Mouse (Mus musculus) hematopoietic stem cell, adult 5-6 weeks (primary cell): ENCODE results near the gene Coro1b. TPM values are rescaled to one million over a fixed set of nuclear protein-coding genes. Genes with fewer than 3 reads are reported as not detected.
"Not testable (repeated sequence)": the region's sequence is repeated elsewhere in the genome, so short reads cannot be mapped to it uniquely, and the experiment has no call there.

ENCODE experiments used
- ATAC-seq, 2 experiments: fragments of 125-278 bp in 1 of 2; replicated peaks in 1 of 2; 2 replicates each; pipeline ENCODE4 v1.8.0; 2016 to 2017; ENCODE audit warnings: inconsistent platforms in 2 of 2, mild to moderate bottlenecking in 2 of 2, moderate number of reproducible peaks in 2 of 2, low read depth in 1 of 2, moderate TSS enrichment in 1 of 2; ENCODE audit not compliant: low FRiP score in 2 of 2, poor library complexity in 2 of 2, severe bottlenecking in 2 of 2, insufficient read depth in 1 of 2, low TSS enrichment in 1 of 2
- total RNA-seq: library from RNA; stranded (forward); fragments of 172-1452, 232-1000 nt; gene quantifications from 2 replicates; pipeline ENCODE4 v1.2.3, GENCODE M21; 2017

Gene Coro1b
- total RNA-seq, 1 experiment from 2014 or later = 66.9 TPM

GRCm38 (mm10) chr19:4115816-4116215 lies 32.6 kb upstream of the Coro1b start:
- ATAC-seq = no peak

GRCm38 (mm10) chr19:4117006-4117405 lies 31.4 kb upstream of the Coro1b start:
- no peak for ATAC-seq

DNA sequence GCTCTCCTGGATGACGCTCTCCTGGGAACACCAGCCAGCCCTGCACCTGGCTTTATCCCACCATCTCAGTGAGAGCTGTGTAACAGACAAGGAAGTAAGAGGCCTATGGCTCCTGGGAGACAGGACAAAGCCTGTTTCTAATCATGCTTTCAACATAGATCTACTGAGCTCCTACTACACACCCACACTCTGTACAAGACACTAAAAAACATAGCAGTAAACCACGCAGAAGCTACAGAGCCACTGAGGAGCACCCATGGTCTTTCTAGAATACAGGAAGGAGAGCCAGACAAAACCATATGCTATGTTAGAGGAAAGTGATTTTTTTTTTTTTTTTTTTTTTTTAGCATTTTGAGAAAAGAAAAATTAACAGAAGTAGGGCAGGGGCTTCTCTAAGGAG lies 30.1 kb upstream of the Coro1b start:
- ATAC-seq = no peak

GRCm38 (mm10) chr19:4119716-4120487 lies 28.5 kb upstream of the Coro1b start:
- ATAC-seq = no peak

DNA sequence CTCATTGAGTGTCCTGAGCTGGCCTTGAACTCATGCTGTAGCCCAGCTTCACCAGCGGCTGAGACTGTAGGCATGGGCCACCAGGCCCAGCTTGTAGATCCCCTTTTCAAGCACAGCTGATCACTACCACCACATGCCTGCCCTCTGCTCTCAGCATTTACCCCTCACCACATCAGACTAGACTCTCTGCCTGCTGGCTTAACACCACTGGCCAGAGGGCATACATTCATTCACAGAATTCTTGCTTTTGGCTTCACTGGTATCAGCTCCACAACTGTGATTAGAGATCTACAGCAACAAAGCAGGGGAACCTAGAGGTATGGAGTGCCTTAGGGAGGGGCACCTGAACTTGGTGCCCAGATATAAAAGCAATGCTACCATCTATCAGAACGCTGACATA lies 27.9 kb upstream of the Coro1b start:
- ATAC-seq = no peak

DNA sequence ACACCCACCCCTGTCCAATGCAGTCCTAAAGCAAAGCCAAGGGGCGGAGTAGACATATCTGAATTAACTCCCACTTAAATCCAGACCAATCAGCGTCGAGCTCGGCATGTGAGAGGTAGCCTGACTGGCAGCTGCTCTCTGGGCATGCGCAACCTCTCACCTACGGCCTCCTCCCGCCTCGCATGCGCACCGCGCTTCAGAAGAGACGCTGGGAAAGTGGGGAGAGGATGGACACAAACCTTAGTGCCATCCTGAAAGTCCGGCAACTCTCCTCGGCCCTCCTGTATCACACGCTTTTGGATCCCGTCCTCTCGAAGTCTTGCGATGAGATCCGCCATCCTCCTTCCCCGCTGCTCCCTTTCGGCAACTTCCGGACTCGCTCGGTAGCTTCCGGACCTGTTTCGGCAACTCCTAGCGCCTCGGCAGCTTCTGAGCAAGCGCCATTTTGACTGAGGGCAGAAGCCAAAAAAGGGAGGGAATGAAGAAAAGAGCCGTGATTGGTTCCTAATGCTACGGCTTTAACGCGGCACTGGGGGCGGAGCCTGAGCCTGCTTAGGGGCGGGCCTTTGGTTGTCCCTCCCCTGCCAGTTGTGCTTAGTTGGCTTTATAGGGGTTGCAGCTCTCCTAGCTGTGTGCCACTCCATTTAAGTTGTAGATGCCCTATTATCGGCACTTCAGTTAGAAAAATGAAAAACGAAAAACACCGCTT lies 27.2 kb upstream of the Coro1b start:
- peak; percentile 70 to 81 for ATAC-seq

DNA sequence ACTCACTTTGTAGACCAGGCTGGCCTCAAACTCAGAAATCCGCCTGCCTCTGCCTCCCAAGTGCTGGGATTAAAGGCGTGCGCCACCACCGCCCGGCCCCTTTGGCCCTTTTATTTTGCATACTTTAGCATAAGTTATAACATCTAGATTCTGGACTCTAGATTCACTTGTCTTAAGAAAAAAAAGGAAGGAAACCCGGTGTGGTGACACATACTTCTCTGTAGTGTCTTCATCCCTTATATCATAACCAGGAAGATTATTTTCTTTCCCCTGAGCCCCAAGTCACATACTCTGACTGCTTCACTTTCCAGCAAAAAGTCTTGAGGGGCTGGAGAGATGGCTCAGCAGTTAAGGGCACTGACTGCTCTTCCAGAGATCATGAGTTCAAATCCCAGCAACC lies 26.5 kb upstream of the Coro1b start:
- not testable (repeated sequence) for ATAC-seq

- no peak for ATAC-seq
These were observed 25.7 kb upstream of the Coro1b start for GRCm38 (mm10) chr19:4122411-4123370.

GRCm38 (mm10) chr19:4124432-4124831 lies 24.0 kb upstream of the Coro1b start:
- no peak for ATAC-seq

DNA sequence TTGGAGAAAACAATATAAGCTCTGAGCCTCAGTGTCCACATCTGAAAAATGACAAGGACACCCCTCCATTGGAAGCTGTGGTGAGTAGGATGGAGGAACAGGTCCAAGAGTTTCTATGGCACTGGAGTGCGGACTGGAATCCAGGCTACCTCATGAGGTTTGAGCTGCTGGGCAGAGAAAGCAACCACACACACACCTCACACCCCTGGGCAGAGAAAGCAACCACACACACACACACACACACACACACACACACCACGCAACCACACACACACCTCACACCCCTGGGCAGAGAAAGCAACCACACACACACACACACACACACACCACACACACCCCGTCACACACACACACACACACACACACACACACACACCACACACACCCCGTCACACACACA lies 23.2 kb upstream of the Coro1b start:
- not testable (repeated sequence) for ATAC-seq

DNA sequence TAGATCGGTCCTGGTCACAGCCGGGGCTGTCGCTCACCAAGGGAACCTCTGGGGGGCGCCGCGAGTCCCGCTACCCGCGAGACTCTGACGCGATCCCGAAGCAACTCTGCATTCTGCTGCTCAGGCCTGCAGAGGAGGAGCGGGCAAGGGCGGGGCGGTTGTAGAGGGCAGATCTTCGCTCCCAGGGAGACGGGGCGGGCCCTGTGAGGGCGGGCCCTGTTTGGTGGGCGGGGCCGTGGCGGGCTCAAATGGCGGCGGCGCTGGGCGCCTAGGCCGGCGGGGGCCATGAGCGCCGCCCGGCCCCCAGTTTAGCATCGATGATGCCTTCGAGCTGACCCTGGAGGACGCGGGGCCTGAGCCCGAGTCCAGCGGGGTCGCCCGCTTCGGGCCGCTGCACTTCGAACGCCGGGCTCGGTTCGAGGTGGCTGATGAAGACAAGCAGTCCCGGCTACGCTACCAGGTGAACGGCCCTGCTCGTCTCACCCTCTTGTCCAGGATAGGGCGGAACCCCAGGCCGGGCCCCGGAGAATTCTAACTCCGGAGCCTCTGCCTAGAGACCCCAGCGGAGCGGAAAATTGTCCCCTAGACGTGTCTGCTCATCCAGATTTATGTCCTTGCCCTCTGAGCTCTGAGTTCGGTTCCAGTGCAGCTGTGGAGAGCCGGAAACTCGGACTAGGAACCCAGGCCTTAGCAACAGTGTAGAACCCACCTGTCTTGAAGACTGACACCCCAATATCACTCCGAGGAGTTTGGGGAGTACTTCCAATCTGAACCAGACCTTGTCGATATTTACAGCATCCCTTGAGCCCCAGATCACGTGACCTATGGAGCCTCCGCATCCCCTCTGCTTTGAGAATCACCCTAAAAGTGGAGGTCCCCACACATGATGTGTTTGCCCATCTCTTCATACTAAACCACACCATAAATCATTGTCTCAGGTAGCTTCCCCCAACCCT lies 22.4 kb upstream of the Coro1b start, which contains the start of gene Aip:
Aip (minus strand) TSS at position 118 of the 956 bp plus-strand sequence.
- peak; percentile 79 to 87 for ATAC-seq

DNA sequence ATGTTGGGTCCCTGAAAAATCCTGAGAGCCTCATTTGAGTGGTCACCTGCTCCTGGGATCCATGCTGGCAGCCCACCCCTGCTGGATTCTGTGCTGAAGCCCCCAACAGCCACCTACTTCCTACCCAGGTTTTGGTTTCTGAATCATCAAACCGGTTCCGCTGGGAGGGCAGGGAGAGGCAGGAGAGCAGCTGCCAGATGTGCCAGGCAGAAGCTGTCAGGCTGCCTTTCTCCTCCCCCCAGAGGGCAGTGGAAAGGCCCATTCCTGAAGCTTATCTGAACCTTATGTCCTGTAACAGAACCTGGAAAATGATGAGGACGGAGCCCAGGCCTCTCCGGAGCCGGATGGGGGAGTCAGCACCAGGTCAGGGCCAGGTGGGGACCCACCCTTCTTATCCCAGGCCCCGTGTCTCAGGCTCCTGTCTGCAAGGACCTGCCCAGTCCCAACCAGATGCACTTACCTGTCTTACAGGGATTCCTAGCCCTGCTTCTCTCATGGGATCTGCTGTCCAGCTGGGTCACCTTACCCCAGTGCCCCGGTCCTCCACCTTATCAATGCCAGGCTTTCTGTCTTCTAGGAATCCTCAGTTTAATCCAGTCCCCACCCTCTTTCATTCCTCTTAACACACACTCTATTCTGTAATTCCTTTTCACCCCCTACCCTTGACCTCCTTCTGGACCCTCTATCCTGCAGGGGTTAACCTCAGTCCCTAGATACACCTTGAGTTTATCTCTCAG lies 21.5 kb upstream of the Coro1b start:
- ATAC-seq = no peak

- ATAC-seq = no peak
These were observed 19.0 kb upstream of the Coro1b start for GRCm38 (mm10) chr19:4129462-4129861.

DNA sequence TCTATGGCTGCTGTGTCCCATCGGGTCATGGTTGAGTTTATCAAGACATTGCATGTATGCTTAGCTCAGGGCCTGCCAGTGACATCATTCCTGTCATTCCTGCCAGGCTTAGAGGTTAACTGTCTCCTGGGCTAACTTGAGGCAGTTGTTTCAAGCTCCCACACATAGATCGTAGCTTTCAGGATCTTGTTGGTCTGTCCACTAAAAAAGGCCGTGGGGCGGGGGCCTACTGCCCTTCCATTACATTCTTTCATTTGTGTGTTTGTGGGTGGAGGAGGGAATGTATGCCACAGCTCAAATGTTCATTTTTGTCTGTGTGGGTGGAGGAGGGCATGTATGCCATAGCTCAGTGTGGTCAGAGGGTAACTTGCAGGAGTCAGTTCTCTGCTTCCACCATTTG lies 18.3 kb upstream of the Coro1b start:
- ATAC-seq = no peak

DNA sequence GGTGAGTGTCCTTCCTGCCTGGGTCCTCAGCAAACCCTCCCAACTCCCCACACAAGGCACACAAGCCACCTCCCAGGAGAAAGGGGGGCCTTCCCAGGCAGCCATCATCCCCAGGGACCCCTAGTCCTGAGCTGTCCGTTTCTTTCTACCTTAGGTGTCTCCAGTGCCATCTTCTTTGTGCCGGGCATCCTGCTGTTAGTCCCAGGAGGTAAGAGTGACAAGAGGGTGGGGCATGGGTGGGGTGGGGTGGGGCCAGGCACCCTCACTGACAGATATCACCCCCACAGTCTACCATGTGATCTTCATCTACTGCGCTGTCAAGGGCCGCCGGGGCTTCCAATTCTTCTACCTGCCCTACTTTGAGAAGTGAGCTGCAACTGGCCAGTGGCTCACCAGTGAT lies 17.3 kb upstream of the Coro1b start:
- ATAC-seq = no peak

DNA sequence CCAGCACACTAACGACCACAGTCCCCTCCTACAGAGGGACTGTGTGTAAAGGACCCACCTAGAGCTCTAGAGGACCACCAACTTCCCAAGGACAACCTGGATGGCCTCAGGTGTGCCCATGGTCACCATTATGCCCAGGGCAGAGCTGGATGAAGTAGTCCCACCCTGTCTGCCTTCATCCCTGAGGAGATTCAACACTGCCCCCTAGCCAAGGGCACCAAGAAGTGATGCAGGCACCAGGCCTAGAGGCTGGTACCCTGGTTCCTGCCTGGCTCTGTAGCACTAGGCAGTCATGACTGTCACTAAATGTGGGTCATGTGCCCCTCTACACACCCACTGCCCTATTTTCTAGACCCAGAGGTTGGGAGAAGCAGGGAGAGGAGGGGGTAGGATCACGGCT lies 16.7 kb upstream of the Coro1b start:
- ATAC-seq = no peak
